Mouse (Mus musculus): ENCODE results near the gene Cep350. TPM values are rescaled to one million over a fixed set of nuclear protein-coding genes. Genes with fewer than 3 reads are reported as not detected.
"Not testable (repeated sequence)": the region's sequence is repeated elsewhere in the genome, so short reads cannot be mapped to it uniquely, and the experiment has no call there.

Cep350 gene
- polyA plus RNA-seq, 1 experiment from 2014 or later = 8.5 TPM

DNA sequence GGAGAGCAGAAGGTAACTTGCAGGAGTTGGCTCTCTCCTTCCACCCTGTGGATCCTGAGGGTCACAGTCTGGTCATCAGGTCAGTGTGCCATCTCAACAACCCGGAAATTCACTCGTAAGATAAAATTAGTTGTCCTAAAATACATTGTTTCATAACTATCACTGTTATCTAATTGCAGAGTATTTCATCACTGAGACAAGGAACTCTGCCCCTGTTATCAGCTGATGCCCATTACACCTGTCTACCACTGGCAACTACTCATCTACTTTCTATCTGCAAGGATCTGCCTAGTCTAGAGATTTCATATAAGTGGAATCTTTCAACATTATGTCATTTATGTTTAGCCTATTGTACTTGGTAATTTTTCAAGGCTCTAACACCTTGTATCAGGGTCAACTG lies 28.7 kb downstream of the Cep350 start:
- Histone ChIP-seq H3K27me3 (ENCODE audit: control insufficient read depth, insufficient read depth, low read length) (no peaks in the 10 kb centered on the region), H3K4me1 (ENCODE audit: control insufficient read depth, insufficient read depth, low read length) (no peaks in the 10 kb centered on the region), H3K9me3 (replicated peaks; ENCODE audit: control insufficient read depth, low read length) (no peaks in the 10 kb centered on the region), H3K27ac (ENCODE audit: low read depth, low read length) (no peak overlapping the region), H3K4me2 (no peak overlapping the region), H3K9ac (ENCODE audit: low read depth, low read length) (no peak overlapping the region), H3K36me3 (ENCODE audit: control insufficient read depth, insufficient read depth, low read length) (peaks cover 11% of the 10 kb centered on the region), H3K4me3 (ENCODE audit: low read depth, low read length) (no peak overlapping the region)
- WGBS (ENCODE audit: insufficient replicate concordance) = 78% methylated on average over 2 of the region's 2 CpGs
- no peak for ATAC-seq (replicated peaks; ENCODE audit: insufficient number of reproducible peaks, low FRiP score, low TSS enrichment)

GRCm38 (mm10) chr1:155937416-155937815 lies 35.6 kb downstream of the Cep350 start:
- no peak for ATAC-seq (replicated peaks; ENCODE audit: insufficient number of reproducible peaks, low FRiP score, low TSS enrichment)
- Histone ChIP-seq H3K9ac (ENCODE audit: low read depth, low read length) (no peak overlapping the region), H3K27ac (ENCODE audit: low read depth, low read length) (no peak overlapping the region), H3K4me1 (ENCODE audit: control insufficient read depth, insufficient read depth, low read length) (no peaks in the 10 kb centered on the region), H3K27me3 (ENCODE audit: control insufficient read depth, insufficient read depth, low read length) (no peaks in the 10 kb centered on the region), H3K36me3 (ENCODE audit: control insufficient read depth, insufficient read depth, low read length) (peaks cover 33% of the 10 kb centered on the region), H3K9me3 (replicated peaks; ENCODE audit: control insufficient read depth, low read length) (no peaks in the 10 kb centered on the region), H3K4me3 (ENCODE audit: low read depth, low read length) (no peak overlapping the region), H3K4me2 (no peak overlapping the region)
- WGBS (ENCODE audit: insufficient replicate concordance) = 96% methylated on average over 2 of the region's 2 CpGs

GRCm38 (mm10) chr1:155934702-155935101 lies 38.4 kb downstream of the Cep350 start:
- H3K36me3 ChIP-seq (ENCODE audit: control insufficient read depth, insufficient read depth, low read length) = peaks cover 31% of the 10 kb centered on the region
- WGBS (ENCODE audit: insufficient replicate concordance) = 88% methylated on average over 2 of the region's 2 CpGs
- no peak for ATAC-seq (replicated peaks; ENCODE audit: insufficient number of reproducible peaks, low FRiP score, low TSS enrichment)

DNA sequence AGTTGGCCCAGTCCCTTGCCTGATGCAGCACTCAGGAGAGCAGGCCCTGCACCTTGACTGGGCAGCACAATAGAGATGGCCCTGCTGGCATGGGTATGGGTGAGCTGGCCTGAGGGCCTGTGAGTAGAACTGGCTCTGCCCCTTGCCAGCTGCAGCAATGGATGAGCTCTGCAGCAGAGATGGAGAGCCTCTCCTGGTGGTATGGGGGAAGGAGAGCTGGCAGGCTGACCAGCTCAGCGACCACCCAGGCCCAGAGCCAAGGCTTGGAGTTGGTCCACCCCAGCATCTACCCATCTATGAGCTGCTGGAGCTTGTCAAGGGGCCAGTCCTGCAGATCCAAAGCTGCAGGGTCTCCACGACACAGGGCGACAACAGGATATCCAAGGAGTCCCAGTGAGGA lies 69.5 kb downstream of the Cep350 start:
- no peaks in the 10 kb centered on the region for H3K4me1 ChIP-seq (ENCODE audit: control insufficient read depth, insufficient read depth, low read length)
- H3K36me3 ChIP-seq (ENCODE audit: control insufficient read depth, insufficient read depth, low read length) = peaks cover 28% of the 10 kb centered on the region
- no peak overlapping the region for H3K27ac ChIP-seq (ENCODE audit: low read depth, low read length)
- no peaks in the 10 kb centered on the region for H3K9me3 ChIP-seq (replicated peaks; ENCODE audit: control insufficient read depth, low read length)
- no peak overlapping the region for H3K9ac ChIP-seq (ENCODE audit: low read depth, low read length)
- H3K4me3 ChIP-seq (ENCODE audit: low read depth, low read length) = no peak overlapping the region
- WGBS (ENCODE audit: insufficient replicate concordance) = 90% methylated on average over 3 of the region's 3 CpGs
- H3K4me2 ChIP-seq = no peak overlapping the region
- no peaks in the 10 kb centered on the region for H3K27me3 ChIP-seq (ENCODE audit: control insufficient read depth, insufficient read depth, low read length)
- ATAC-seq (replicated peaks; ENCODE audit: insufficient number of reproducible peaks, low FRiP score, low TSS enrichment) = no peak

More at GRCm38 (mm10) chr1:155934702-155935101, 38.4 kb downstream of the Cep350 start:
- H3K4me2 ChIP-seq = no peak overlapping the region
- H3K9me3 ChIP-seq (replicated peaks; ENCODE audit: control insufficient read depth, low read length) = no peaks in the 10 kb centered on the region
- no peaks in the 10 kb centered on the region for H3K4me1 ChIP-seq (ENCODE audit: control insufficient read depth, insufficient read depth, low read length)
- H3K9ac ChIP-seq (ENCODE audit: low read depth, low read length) = no peak overlapping the region
- H3K4me3 ChIP-seq (ENCODE audit: low read depth, low read length) = no peak overlapping the region
- no peak overlapping the region for H3K27ac ChIP-seq (ENCODE audit: low read depth, low read length)
- no peaks in the 10 kb centered on the region for H3K27me3 ChIP-seq (ENCODE audit: control insufficient read depth, insufficient read depth, low read length)

GRCm38 (mm10) chr1:155901348-155901747 lies 71.7 kb downstream of the Cep350 start:
- Histone ChIP-seq H3K4me1 (ENCODE audit: control insufficient read depth, insufficient read depth, low read length) (no peaks in the 10 kb centered on the region), H3K9me3 (replicated peaks; ENCODE audit: control insufficient read depth, low read length) (no peaks in the 10 kb centered on the region), H3K27ac (ENCODE audit: low read depth, low read length) (no peak overlapping the region), H3K4me3 (ENCODE audit: low read depth, low read length) (no peak overlapping the region), H3K4me2 (no peak overlapping the region), H3K9ac (ENCODE audit: low read depth, low read length) (no peak overlapping the region), H3K27me3 (ENCODE audit: control insufficient read depth, insufficient read depth, low read length) (no peaks in the 10 kb centered on the region), H3K36me3 (ENCODE audit: control insufficient read depth, insufficient read depth, low read length) (peaks cover 30% of the 10 kb centered on the region)
- 95% methylated on average over 8 of the region's 8 CpGs for WGBS (ENCODE audit: insufficient replicate concordance)
- no peak for ATAC-seq (replicated peaks; ENCODE audit: insufficient number of reproducible peaks, low FRiP score, low TSS enrichment)

GRCm38 (mm10) chr1:155894382-155894781 lies 78.7 kb downstream of the Cep350 start:
- H3K4me3 ChIP-seq (ENCODE audit: low read depth, low read length) = no peak overlapping the region
- no peak for ATAC-seq (replicated peaks; ENCODE audit: insufficient number of reproducible peaks, low FRiP score, low TSS enrichment)
- H3K27me3 ChIP-seq (ENCODE audit: control insufficient read depth, insufficient read depth, low read length) = no peaks in the 10 kb centered on the region
- no peak overlapping the region for H3K27ac ChIP-seq (ENCODE audit: low read depth, low read length)
- H3K4me1 ChIP-seq (ENCODE audit: control insufficient read depth, insufficient read depth, low read length) = no peaks in the 10 kb centered on the region
- H3K36me3 ChIP-seq (ENCODE audit: control insufficient read depth, insufficient read depth, low read length) = peaks cover 43% of the 10 kb centered on the region
- H3K4me2 ChIP-seq = no peak overlapping the region
- H3K9me3 ChIP-seq (replicated peaks; ENCODE audit: control insufficient read depth, low read length) = no peaks in the 10 kb centered on the region
- WGBS (ENCODE audit: insufficient replicate concordance) = 87% methylated on average over 10 of the region's 10 CpGs
- H3K9ac ChIP-seq (ENCODE audit: low read depth, low read length) = no peak overlapping the region

GRCm38 (mm10) chr1:155886846-155887245 lies 86.2 kb downstream of the Cep350 start:
- Histone ChIP-seq H3K9ac (ENCODE audit: low read depth, low read length) (no peak overlapping the region), H3K27ac (ENCODE audit: low read depth, low read length) (no peak overlapping the region), H3K4me2 (no peak overlapping the region), H3K4me1 (ENCODE audit: control insufficient read depth, insufficient read depth, low read length) (no peaks in the 10 kb centered on the region), H3K9me3 (replicated peaks; ENCODE audit: control insufficient read depth, low read length) (no peaks in the 10 kb centered on the region), H3K27me3 (ENCODE audit: control insufficient read depth, insufficient read depth, low read length) (no peaks in the 10 kb centered on the region), H3K36me3 (ENCODE audit: control insufficient read depth, insufficient read depth, low read length) (peaks cover 21% of the 10 kb centered on the region), H3K4me3 (ENCODE audit: low read depth, low read length) (no peak overlapping the region)
- no peak for ATAC-seq (replicated peaks; ENCODE audit: insufficient number of reproducible peaks, low FRiP score, low TSS enrichment)
- WGBS (ENCODE audit: insufficient replicate concordance) = 84% methylated on average over 2 of the region's 2 CpGs

DNA sequence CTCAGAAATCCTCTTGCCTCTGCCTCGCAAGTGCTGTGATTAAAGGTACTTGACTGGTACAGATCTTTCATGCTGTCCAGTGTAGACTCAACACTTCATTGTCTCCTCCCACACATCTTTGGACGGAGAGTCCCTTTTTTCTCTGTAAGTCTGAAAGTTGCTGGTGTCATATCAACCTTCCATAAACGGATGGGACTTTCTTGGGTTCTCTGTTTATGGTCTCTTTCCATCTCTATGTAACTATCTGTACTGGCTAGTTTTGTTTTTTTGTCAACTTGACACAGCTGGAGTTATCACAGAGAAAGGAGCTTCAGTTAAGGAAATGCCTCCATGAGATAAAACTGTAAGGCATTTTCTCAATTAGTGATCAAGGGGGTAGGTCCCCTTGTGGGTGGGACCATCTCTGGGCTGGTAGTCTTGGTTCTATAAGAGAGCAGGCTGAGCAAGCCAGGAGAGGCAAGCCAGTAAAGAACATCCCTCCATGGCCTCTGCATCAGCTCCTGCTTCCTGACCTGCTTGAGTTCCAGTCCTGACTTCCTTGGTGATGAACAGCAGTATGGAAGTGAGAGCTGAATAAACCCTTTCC lies 90.3 kb downstream of the Cep350 start:
- ATAC-seq (replicated peaks; ENCODE audit: insufficient number of reproducible peaks, low FRiP score, low TSS enrichment); H3K4me2 ChIP-seq; H3K9me3 ChIP-seq (replicated peaks; ENCODE audit: control insufficient read depth, low read length); H3K27me3 ChIP-seq (ENCODE audit: control insufficient read depth, insufficient read depth, low read length); H3K4me1 ChIP-seq (ENCODE audit: control insufficient read depth, insufficient read depth, low read length); H3K9ac ChIP-seq (ENCODE audit: low read depth, low read length); H3K36me3 ChIP-seq (ENCODE audit: control insufficient read depth, insufficient read depth, low read length); H3K4me3 ChIP-seq (ENCODE audit: low read depth, low read length); H3K27ac ChIP-seq (ENCODE audit: low read depth, low read length): not testable (repeated sequence)
- WGBS (ENCODE audit: insufficient replicate concordance) = 72% methylated on average over 3 of the region's 3 CpGs

DNA sequence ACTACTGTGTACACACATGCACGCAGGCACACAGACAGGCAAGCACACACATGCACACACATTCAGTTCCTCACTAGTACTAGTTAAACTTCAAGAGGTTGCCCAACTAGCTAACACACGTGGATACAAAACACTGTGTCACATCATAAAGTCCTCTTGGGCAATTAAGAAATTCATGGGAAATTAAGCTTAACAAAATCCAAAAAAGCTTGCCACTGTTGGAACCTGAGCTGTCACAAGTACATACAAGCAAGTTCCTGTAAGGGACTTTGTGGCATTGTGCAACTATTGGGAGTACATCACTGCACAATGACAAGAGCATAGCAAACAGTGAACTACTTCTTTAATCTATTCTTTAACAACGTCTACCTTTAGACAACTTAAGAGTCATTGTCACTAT lies 93.5 kb downstream of the Cep350 start:
- Histone ChIP-seq H3K4me1 (ENCODE audit: control insufficient read depth, insufficient read depth, low read length) (no peaks in the 10 kb centered on the region), H3K4me3 (ENCODE audit: low read depth, low read length) (no peak overlapping the region), H3K9me3 (replicated peaks; ENCODE audit: control insufficient read depth, low read length) (no peaks in the 10 kb centered on the region), H3K4me2 (no peak overlapping the region), H3K36me3 (ENCODE audit: control insufficient read depth, insufficient read depth, low read length) (peaks cover 9% of the 10 kb centered on the region), H3K27ac (ENCODE audit: low read depth, low read length) (no peak overlapping the region), H3K9ac (ENCODE audit: low read depth, low read length) (no peak overlapping the region), H3K27me3 (ENCODE audit: control insufficient read depth, insufficient read depth, low read length) (no peaks in the 10 kb centered on the region)
- no peak for ATAC-seq (replicated peaks; ENCODE audit: insufficient number of reproducible peaks, low FRiP score, low TSS enrichment)
- 90% methylated on average over 3 of the region's 3 CpGs for WGBS (ENCODE audit: insufficient replicate concordance)

Data from heart, embryonic 11.5 days (tissue).